Mouse (Mus musculus) C3H10T1/2 (cell line): ENCODE data around the gene H2al1g. TPM values are rescaled to one million over a fixed set of nuclear protein-coding genes. Genes with fewer than 3 reads are reported as not detected.

Source experiments
- polyA plus RNA-seq, 2 experiments: library from polyadenylated mRNA; unstranded; fragments of >200 nt; fragmentation: generic; extraction: Trizol; gene quantifications; one replicate each; pipeline ENCODE4 v1.2.1; 2012; ENCODE audit warnings: missing spikeins in 2 of 2

H2al1g gene
- polyA plus RNA-seq = not detected

DNA sequence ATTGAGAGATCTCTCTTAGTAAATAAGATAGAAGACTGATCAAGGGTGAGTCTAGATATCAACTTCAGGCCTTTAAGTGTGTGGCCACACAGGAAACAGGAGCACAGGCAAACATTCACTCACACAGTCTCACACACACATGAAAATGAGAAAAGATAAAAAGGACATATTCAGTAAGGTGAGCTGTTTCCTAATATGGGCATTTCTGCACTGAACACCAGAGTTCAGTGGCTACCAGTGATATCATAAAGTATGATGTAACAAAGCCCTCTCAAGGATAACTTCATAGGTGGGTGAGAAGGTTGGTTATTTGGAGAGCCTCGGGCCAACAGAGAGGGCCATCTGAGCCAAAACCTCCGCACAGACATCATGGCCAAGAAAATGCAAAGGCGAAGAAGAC lies at the start of gene H2al1g:
Gene H2al1g (plus strand): TSS at position 301 of the 400 bp plus-strand sequence.

DNA sequence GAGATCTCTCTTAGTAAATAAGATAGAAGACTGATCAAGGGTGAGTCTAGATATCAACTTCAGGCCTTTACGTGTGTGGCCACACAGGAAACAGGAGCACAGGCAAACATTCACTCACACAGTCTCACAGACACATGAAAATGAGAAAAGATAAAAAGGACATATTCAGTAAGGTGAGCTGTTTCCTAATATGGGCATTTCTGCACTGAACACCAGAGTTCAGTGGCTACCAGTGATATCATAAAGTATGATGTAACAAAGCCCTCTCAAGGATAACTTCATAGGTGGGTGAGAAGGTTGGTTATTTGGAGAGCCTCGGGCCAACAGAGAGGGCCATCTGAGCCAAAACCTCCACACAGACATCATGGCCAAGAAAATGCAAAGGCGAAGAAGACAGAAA lies 19.1 kb upstream of the H2al1g start, which contains the start of gene H2al1a:
Gene H2al1a (plus strand): TSS at position 301 of the 400 bp plus-strand sequence.

DNA sequence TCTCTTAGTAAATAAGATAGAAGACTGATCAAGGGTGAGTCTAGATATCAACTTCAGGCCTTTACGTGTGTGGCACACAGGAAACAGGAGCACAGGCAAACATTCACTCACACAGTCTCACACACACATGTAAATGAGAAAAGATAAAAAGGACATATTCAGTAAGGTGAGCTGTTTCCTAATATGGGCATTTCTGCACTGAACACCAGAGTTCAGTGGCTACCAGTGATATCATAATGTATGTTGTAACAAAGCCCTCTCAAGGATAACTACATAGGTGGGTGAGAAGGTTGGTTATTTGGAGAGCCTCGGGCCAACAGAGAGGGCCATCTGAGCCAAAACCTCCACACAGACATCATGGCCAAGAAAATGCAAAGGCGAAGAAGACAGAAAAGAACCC lies 15.9 kb upstream of the H2al1g start, which contains the start of gene H2al1b:
Gene H2al1b (plus strand): TSS at position 301 of the 400 bp plus-strand sequence.

DNA sequence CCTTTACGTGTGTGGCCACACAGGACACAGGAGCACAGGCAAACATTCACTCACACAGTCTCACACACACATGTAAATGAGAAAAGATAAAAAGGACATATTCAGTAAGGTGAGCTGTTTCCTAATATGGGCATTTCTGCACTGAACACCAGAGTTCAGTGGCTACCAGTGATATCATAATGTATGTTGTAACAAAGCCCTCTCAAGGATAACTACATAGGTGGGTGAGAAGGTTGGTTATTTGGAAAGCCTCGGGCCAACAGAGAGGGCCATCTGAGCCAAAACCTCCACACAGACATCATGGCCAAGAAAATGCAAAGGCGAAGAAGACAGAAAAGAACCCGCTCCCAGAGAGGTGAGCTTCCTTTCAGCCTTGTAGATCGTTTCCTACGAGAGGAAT lies 12.7 kb upstream of the H2al1g start, which contains the start of gene H2al1c:
Gene H2al1c (plus strand): TSS at position 301 of the 400 bp plus-strand sequence.

DNA sequence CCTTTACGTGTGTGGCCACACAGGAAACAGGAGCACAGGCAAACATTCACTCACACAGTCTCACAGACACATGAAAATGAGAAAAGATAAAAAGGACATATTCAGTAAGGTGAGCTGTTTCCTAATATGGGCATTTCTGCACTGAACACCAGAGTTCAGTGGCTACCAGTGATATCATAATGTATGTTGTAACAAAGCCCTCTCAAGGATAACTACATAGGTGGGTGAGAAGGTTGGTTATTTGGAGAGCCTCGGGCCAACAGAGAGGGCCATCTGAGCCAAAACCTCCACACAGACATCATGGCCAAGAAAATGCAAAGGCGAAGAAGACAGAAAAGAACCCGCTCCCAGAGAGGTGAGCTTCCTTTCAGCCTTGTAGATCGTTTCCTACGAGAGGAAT lies 9.5 kb upstream of the H2al1g start, which contains the start of gene H2al1d:
Gene H2al1d (plus strand): TSS at position 301 of the 400 bp plus-strand sequence.

DNA sequence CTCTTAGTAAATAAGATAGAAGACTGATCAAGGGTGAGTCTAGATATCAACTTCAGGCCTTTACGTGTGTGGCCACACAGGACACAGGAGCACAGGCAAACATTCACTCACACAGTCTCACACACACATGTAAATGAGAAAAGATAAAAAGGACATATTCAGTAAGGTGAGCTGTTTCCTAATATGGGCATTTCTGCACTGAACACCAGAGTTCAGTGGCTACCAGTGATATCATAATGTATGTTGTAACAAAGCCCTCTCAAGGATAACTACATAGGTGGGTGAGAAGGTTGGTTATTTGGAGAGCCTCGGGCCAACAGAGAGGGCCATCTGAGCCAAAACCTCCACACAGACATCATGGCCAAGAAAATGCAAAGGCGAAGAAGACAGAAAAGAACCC lies 6.4 kb upstream of the H2al1g start, which contains the start of gene H2al1e:
Gene H2al1e (plus strand): TSS at position 301 of the 400 bp plus-strand sequence.

DNA sequence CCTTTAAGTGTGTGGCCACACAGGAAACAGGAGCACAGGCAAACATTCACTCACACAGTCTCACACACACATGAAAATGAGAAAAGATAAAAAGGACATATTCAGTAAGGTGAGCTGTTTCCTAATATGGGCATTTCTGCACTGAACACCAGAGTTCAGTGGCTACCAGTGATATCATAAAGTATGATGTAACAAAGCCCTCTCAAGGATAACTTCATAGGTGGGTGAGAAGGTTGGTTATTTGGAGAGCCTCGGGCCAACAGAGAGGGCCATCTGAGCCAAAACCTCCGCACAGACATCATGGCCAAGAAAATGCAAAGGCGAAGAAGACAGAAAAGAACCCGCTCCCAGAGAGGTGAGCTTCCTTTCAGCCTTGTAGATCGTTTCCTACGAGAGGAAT lies 3.2 kb upstream of the H2al1g start, which contains the start of gene H2al1f:
Gene H2al1f (plus strand): TSS at position 301 of the 400 bp plus-strand sequence.

DNA sequence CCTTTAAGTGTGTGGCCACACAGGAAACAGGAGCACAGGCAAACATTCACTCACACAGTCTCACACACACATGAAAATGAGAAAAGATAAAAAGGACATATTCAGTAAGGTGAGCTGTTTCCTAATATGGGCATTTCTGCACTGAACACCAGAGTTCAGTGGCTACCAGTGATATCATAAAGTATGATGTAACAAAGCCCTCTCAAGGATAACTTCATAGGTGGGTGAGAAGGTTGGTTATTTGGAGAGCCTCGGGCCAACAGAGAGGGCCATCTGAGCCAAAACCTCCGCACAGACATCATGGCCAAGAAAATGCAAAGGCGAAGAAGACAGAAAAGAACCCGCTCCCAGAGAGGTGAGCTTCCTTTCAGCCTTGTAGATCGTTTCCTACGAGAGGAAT lies 3.1 kb downstream of the H2al1g start, which contains the start of gene H2al1h:
Gene H2al1h (plus strand): TSS at position 301 of the 400 bp plus-strand sequence.

DNA sequence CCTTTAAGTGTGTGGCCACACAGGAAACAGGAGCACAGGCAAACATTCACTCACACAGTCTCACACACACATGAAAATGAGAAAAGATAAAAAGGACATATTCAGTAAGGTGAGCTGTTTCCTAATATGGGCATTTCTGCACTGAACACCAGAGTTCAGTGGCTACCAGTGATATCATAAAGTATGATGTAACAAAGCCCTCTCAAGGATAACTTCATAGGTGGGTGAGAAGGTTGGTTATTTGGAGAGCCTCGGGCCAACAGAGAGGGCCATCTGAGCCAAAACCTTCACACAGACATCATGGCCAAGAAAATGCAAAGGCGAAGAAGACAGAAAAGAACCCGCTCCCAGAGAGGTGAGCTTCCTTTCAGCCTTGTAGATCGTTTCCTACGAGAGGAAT lies 6.3 kb downstream of the H2al1g start, which contains the start of gene H2al1i:
Gene H2al1i (plus strand): TSS at position 301 of the 400 bp plus-strand sequence.

DNA sequence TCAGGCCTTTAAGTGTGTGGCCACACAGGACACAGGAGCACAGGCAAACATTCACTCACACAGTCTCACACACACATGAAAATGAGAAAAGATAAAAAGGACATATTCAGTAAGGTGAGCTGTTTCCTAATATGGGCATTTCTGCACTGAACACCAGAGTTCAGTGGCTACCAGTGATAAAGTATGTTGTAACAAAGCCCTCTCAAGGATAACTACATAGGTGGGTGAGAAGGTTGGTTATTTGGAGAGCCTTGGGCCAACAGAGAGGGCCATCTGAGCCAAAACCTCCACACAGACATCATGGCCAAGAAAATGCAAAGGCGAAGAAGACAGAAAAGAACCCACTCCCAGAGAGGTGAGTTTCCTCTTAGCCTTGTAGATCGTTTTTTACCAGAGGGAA lies 9.5 kb downstream of the H2al1g start, which contains the start of gene H2al1j:
Gene H2al1j (plus strand): TSS at position 301 of the 400 bp plus-strand sequence.

Other genes starting within 250 kb of the H2al1g start
- not detected for gene H2al1a, start 19.0 kb upstream of the H2al1g start, polyA plus RNA-seq
- gene H2al1b, start 15.8 kb upstream of the H2al1g start, polyA plus RNA-seq = not detected
- not detected for gene H2al1c, start 12.6 kb upstream of the H2al1g start, polyA plus RNA-seq
- not detected for gene H2al1d, start 9.4 kb upstream of the H2al1g start, polyA plus RNA-seq
- not detected for gene H2al1e, start 6.3 kb upstream of the H2al1g start, polyA plus RNA-seq
- gene H2al1f, start 3.1 kb upstream of the H2al1g start, polyA plus RNA-seq = not detected
- not detected for gene H2al1h, start 3.2 kb downstream of the H2al1g start, polyA plus RNA-seq
- gene H2al1i, start 6.4 kb downstream of the H2al1g start, polyA plus RNA-seq = not detected
- gene H2al1j, start 9.6 kb downstream of the H2al1g start, polyA plus RNA-seq = not detected